Mouse (Mus musculus) bone marrow, adult 2 months (tissue): Measurements from ENCODE around the gene Scarb1.

Experiments used
- CTCF ChIP-seq: fragments of 200-500 bp; IDR thresholded peaks from 2 replicates; pipeline ENCODE4 v1.5.1; 2011; ENCODE audit warnings: low read length, control low read depth; ENCODE audit not compliant: control insufficient read depth, insufficient read depth
- POLR2A ChIP-seq: fragments of 200-500 bp; IDR thresholded peaks from 2 replicates; pipeline ENCODE4 v1.6.1; 2011; ENCODE audit warnings: low read depth, mild to moderate bottlenecking, control low read depth, low read length, borderline replicate concordance; ENCODE audit not compliant: control insufficient read depth

GRCm38 (mm10) chr5:125339108-125339751 is 1.7 kb downstream of the Scarb1 start:
- TF ChIP-seq CTCF (no peak), POLR2A (0 out of 2 replicates have a peak, but pooled peaks have one; percentile 40)
